Mouse (Mus musculus) kidney, adult 2 months (tissue): ENCODE measurements at regions not wholly inside any gene's neighbourhood (a gene's known extent, or its start where the extent isn't known, plus 50 kb on each side); places are given as distances from the start of the nearest gene placed in this dataset.

Source experiments
- DNase-seq: peaks from one replicate; pipeline ENCODE4 v3.0.0; 2021
- H3K27ac ChIP-seq: fragments of 200-500 bp; 2 replicates; pipeline ENCODE4 v1.5.1; 2012; ENCODE audit warnings: low read depth, low read length, control low read depth, inconsistent platforms; ENCODE audit not compliant: insufficient read depth
- H3K27me3 ChIP-seq: fragments of 200-500 bp; replicated peaks from 2 replicates; pipeline ENCODE4 v1.6.1; 2012; ENCODE audit warnings: mild to moderate bottlenecking, moderate library complexity, low read length, inconsistent platforms; ENCODE audit not compliant: control insufficient read depth, insufficient read depth
- H3K36me3 ChIP-seq: fragments of 200-500 bp; 2 replicates; pipeline ENCODE4 v1.6.1; 2012; ENCODE audit warnings: mild to moderate bottlenecking, moderate library complexity, low read length, inconsistent platforms; ENCODE audit not compliant: control insufficient read depth, insufficient read depth
- H3K4me1 ChIP-seq: fragments of 200-500 bp; 2 replicates; pipeline ENCODE4 v1.6.1; 2011; ENCODE audit warnings: low read length; ENCODE audit not compliant: control insufficient read depth, insufficient read depth
- H3K4me3 ChIP-seq: fragments of 200-500 bp; 2 replicates; pipeline ENCODE4 v1.5.1; 2011; ENCODE audit warnings: mild to moderate bottlenecking, low read depth, low read length, control low read depth; ENCODE audit not compliant: insufficient read depth
- CTCF ChIP-seq: fragments of 200-500 bp; conservative IDR thresholded peaks from 2 replicates; pipeline ENCODE4 v1.5.1; 2011; ENCODE audit warnings: low read depth, mild to moderate bottlenecking, control low read depth, low read length, moderate library complexity, mixed read lengths; ENCODE audit not compliant: insufficient read depth, insufficient read length
- POLR2A ChIP-seq: fragments of 200-500 bp; IDR thresholded peaks from one replicate; pipeline ENCODE4 v1.6.1; 2011; ENCODE audit warnings: low read depth, low read length, control low read depth
- WGBS: fragments of 180-500 bp; shearing (Covaris S2); methylation state at CpG from one replicate; pipeline ENCODE4 v1.1.7; 2018; 5-methylcytosine and 5-hydroxymethylcytosine counted together

DNA sequence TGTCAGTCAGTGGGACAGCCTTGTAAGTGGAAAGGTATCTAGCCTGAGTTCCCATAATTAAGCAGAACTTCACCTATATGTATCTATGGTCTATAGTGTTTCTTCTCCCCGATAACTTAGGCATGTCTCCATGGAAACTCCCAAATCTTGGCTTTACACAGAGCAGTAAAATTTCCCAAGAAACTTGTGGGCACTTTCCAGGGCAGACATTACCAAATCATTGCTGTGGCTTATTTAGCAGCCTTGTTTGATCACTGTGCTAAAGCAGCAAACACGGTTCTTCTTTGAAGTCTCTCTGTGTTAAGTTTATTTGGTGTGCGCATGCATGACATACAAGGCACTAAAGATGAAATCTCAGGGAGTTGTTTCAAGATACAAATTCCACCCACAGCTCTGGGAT, 496.2 kb upstream of the Klf4 start:
- Histone ChIP-seq H3K36me3 (no peaks in the 10 kb centered on the region), H3K27ac (no peak overlapping the region), H3K4me1 (no peaks in the 10 kb centered on the region), H3K27me3 (no peaks in the 10 kb centered on the region), H3K4me3 (no peak overlapping the region)
- no peak for DNase-seq
- TF ChIP-seq CTCF (no peak), POLR2A (no peak)
- 79% methylated on average over 3 of the region's 3 CpGs for WGBS

DNA sequence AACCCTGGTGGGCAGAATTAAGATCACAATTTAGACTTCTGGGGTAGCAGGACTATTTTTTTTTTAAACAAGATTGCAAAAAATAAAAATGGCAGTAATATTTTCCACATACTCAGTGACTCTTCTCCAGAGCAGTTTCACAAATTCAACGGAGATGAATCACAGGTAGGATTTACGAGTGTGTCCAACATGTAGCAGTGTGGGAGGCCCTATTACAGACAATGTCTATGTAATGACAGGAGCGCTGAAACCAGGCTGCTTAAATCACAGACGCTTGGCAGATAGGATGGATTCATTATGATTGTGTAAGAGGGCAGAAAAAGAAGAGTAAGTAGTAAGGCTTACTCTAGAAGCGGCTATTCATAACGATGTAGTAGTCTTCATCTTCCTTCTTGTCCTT, 495.0 kb upstream of the Klf4 start:
- 79% methylated on average over 6 of the region's 6 CpGs for WGBS
- Histone ChIP-seq H3K4me3 (no peak overlapping the region), H3K27ac (no peak overlapping the region), H3K27me3 (0 out of 2 replicates have a peak, but pooled peaks cover 1% of the 10 kb centered on the region), H3K4me1 (no peaks in the 10 kb centered on the region), H3K36me3 (no peaks in the 10 kb centered on the region)
- TF ChIP-seq POLR2A: no peak
- no peak for TF ChIP-seq CTCF
- DNase-seq: no peak

DNA sequence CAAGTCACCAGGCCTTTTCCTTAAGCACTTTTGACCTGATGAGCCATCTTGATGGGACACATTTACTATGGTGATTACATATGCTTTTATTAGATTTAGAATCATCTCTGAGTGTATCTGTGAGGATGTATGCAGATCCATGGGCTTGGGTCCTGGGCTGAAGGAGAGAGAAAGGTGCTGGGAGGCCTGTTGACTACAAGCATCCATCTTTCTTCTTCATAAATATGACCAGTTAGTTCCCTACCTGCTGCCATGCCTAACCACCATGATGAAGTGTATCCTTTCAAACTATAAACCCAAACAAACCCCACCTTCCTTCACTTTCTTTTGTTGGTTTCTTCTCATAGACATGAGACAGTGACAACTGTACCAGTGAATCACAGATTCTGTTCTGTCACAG, 492.2 kb upstream of the Klf4 start:
- TF ChIP-seq POLR2A (no peak), CTCF (no peak)
- no peak overlapping the region for H3K27ac ChIP-seq
- H3K4me3 ChIP-seq: no peak overlapping the region
- H3K36me3 ChIP-seq: no peaks in the 10 kb centered on the region
- H3K4me1 ChIP-seq: no peaks in the 10 kb centered on the region
- 0 out of 2 replicates have a peak, but pooled peaks cover 1% of the 10 kb centered on the region for H3K27me3 ChIP-seq
- no peak for DNase-seq

DNA sequence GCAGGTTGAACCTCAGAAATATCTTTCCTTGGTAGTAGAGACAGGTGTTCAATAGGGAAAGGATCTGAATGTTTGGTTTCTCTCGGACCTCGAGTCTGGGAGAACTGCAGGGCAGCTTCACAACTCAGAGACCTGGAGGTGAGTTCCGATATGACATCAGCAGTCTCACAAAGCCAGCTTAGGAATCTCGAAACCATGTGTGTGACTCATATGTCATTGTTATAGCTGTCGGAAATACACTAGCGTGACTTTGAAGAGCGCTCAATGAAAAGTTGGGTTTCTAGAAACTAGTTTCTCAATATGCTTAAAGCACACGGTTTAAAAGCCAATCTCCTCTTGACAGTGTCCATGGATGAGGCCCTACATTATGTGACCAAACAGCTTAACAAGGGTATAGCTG, 485.9 kb upstream of the Klf4 start:
- no peak for DNase-seq
- Histone ChIP-seq H3K4me1 (no peaks in the 10 kb centered on the region), H3K4me3 (no peak overlapping the region), H3K27ac (no peak overlapping the region), H3K36me3 (no peaks in the 10 kb centered on the region), H3K27me3 (0 out of 2 replicates have a peak, but pooled peaks cover 1% of the 10 kb centered on the region)
- TF ChIP-seq POLR2A (no peak), CTCF (no peak)
- 88% methylated on average over 8 of the region's 8 CpGs for WGBS

DNA sequence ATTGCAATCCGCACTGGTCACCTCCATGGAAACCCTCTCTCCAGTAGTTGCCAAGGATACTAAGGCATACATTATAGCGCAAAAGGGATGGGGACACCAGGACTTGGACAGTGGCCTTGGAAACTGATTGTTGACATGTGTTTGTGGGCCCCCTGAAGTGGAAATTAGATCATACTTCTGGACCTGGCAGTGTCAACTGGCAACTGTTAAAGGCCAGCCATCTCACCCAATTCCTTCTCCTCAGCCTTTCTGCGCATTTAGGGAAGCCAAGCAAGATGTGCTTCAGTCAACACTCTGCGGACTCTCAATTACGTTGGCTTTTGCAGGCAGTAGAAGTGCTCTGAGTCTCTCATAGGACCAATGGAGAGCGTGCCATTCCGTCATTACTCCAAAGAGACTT, 483.2 kb upstream of the Klf4 start:
- Histone ChIP-seq H3K4me1 (no peaks in the 10 kb centered on the region), H3K27ac (no peak overlapping the region), H3K36me3 (no peaks in the 10 kb centered on the region), H3K4me3 (no peak overlapping the region), H3K27me3 (no peaks in the 10 kb centered on the region)
- TF ChIP-seq CTCF (no peak), POLR2A (no peak)
- WGBS: 95% methylated on average over 7 of the region's 7 CpGs
- no peak for DNase-seq

DNA sequence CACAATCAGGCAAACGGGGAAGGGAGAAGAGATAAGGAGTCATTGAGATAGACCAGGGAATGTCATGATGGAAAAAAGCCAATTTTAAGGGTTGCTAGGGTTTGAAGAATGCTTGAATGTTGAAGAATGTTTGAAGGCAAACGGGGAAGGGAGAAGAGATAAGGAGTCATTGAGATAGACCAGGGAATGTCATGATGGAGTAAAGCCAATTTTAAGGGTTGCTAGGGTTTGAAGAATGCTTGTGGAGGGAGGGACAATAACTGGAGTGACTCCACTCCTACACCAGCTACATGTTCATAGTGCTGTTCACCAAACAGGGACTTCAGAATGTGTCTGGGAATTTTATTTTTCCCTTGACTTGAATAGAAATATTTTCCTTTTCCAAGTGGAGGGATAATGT, 476.0 kb upstream of the Klf4 start:
- no peaks in the 10 kb centered on the region for H3K36me3 ChIP-seq
- WGBS: 70% methylated on average over 2 of the region's 2 CpGs
- no peak for DNase-seq
- no peaks in the 10 kb centered on the region for H3K27me3 ChIP-seq
- no peak overlapping the region for H3K27ac ChIP-seq
- H3K4me3 ChIP-seq: no peak overlapping the region
- no peak for TF ChIP-seq CTCF
- H3K4me1 ChIP-seq: no peaks in the 10 kb centered on the region

DNA sequence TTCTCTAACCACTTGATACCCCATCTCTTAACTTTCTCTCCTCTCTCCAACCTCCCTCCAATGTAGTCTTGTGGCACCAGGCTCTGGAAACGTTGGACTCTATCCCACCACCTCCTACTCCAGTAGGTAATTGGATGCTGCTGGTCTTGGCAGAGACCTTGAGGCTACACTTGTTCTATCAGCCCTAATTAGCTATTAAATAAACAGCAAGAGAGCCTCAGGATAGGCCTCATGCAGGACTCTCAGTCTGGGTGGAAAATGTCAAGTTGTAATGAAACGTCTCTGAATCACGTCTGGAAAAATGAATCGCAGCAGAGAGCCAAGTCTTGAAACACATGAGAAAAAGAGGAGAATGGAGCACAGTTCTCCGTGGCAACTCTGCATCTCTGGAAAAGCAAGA, 472.0 kb upstream of the Klf4 start:
- 70% methylated on average over 5 of the region's 5 CpGs for WGBS
- H3K4me1 ChIP-seq: no peaks in the 10 kb centered on the region
- no peak overlapping the region for H3K27ac ChIP-seq
- no peak overlapping the region for H3K4me3 ChIP-seq
- H3K27me3 ChIP-seq: no peaks in the 10 kb centered on the region
- TF ChIP-seq POLR2A: no peak
- H3K36me3 ChIP-seq: no peaks in the 10 kb centered on the region
- DNase-seq: no peak

DNA sequence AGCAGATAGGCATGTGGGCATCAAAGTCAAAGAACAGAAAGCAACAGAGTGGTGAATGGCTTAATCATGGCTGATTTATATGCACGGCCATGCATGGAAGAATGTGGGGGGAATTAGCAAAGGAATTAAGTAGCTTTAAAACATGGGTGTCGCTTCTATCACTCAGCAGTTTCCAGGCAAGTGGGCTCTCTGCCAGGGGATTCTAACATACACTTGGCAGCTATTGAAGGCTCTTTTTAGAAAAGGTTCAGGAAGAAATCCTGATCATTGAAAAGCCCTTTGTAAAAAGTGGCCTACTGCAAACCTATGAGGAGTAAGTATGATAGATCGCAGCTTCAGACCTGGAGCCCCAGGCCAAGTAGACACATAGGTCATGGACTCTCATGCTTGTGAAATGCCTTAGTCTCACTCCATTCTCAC, 469.1 kb upstream of the Klf4 start:
- no peak for TF ChIP-seq CTCF
- TF ChIP-seq POLR2A: no peak
- Histone ChIP-seq H3K4me3 (no peak overlapping the region), H3K36me3 (no peaks in the 10 kb centered on the region), H3K27ac (no peak overlapping the region), H3K4me1 (no peaks in the 10 kb centered on the region), H3K27me3 (no peaks in the 10 kb centered on the region)
- DNase-seq: no peak
- 60% methylated on average over 3 of the region's 3 CpGs for WGBS
